Comparison of ENCODE assay signal across 8 mouse cellular contexts in genomic region chr11:85353819-85354218, GRCm38 (mm10). TPM values are rescaled to one million over a fixed set of nuclear protein-coding genes. Genes with fewer than 3 reads are reported as not detected.
DNase-seq lines count a peak whose midpoint lies in the region; ATAC-seq and TF ChIP-seq lines count a peak whose summit lies in the region.

No protein-coding gene starts in this region.

- peaks cover 9% of the 10 kb centered on the region for H3K4me1 ChIP-seq in embryonic facial prominence, embryonic 13.5 days
- 0 out of 2 replicates have a peak, but pooled peaks cover 2% of the 10 kb centered on the region for H3K4me1 ChIP-seq in limb, embryonic 11.5 days (ENCODE audit: control insufficient read depth, insufficient read depth, low read length)
- peaks cover 12% of the 10 kb centered on the region for H3K4me1 ChIP-seq in neural tube, embryonic 13.5 days (replicated peaks)

- peak overlapping the region; percentile 91 for H3K27ac ChIP-seq in layer of hippocampus, adult 2 months
- H3K27ac ChIP-seq in embryonic facial prominence, embryonic 13.5 days, result peak overlapping the region; percentile 44
- no peak overlapping the region for H3K27ac ChIP-seq in limb, embryonic 11.5 days (replicated peaks; ENCODE audit: low read depth, low read length)
- H3K27ac ChIP-seq in neural tube, embryonic 13.5 days (replicated peaks), result no peak overlapping the region

- H3K9me3 ChIP-seq in embryonic facial prominence, embryonic 13.5 days, result no peaks in the 10 kb centered on the region
- H3K9me3 ChIP-seq in limb, embryonic 11.5 days (ENCODE audit: control insufficient read depth, low read length), result no peaks in the 10 kb centered on the region
- H3K9me3 ChIP-seq in neural tube, embryonic 13.5 days, result no peaks in the 10 kb centered on the region

- peak overlapping the region; percentile 83 for H3K9ac ChIP-seq in embryonic facial prominence, embryonic 13.5 days
- H3K9ac ChIP-seq in limb, embryonic 11.5 days (ENCODE audit: low read length), result no peak overlapping the region
- peak overlapping the region; percentile 86 for H3K9ac ChIP-seq in neural tube, embryonic 13.5 days

- TF ChIP-seq CTCF in layer of hippocampus, adult 2 months (conservative IDR thresholded peaks at IDR 0.05), result no peak

- H3K4me3 ChIP-seq in layer of hippocampus, adult 2 months, result peak overlapping the region; percentile 86
- peak overlapping the region; percentile 68 for H3K4me3 ChIP-seq in embryonic facial prominence, embryonic 13.5 days
- peak overlapping the region; percentile 73 for H3K4me3 ChIP-seq in limb, embryonic 11.5 days (ENCODE audit: low read depth, low read length)
- peak overlapping the region; percentile 80 for H3K4me3 ChIP-seq in neural tube, embryonic 13.5 days

- ATAC-seq in embryonic facial prominence, embryonic 13.5 days (ENCODE audit: insufficient number of reproducible peaks, insufficient read depth, low FRiP score, low TSS enrichment, low read depth), result no peak
- no peak for ATAC-seq in limb, embryonic 11.5 days (ENCODE audit: insufficient number of reproducible peaks, low FRiP score, low TSS enrichment, low read depth)
- no peak for ATAC-seq in neural tube, embryonic 13.5 days (ENCODE audit: low read depth)

- H3K27me3 ChIP-seq in embryonic facial prominence, embryonic 13.5 days, result no peaks in the 10 kb centered on the region
- no peaks in the 10 kb centered on the region for H3K27me3 ChIP-seq in limb, embryonic 11.5 days (ENCODE audit: control insufficient read depth, insufficient read depth, low read length)
- H3K27me3 ChIP-seq in neural tube, embryonic 13.5 days, result no peaks in the 10 kb centered on the region

- peak overlapping the region; percentile 85 for H3K4me2 ChIP-seq in embryonic facial prominence, embryonic 13.5 days
- H3K4me2 ChIP-seq in limb, embryonic 11.5 days (ENCODE audit: low read depth, severe bottlenecking), result peak overlapping the region; percentile 57
- peak overlapping the region; percentile 90 for H3K4me2 ChIP-seq in neural tube, embryonic 13.5 days

- no peak for DNase-seq in layer of hippocampus, adult 2 months (ENCODE audit: low spot score in 2 of 2)
- DNase-seq in layer of hippocampus, postnatal 14 days (ENCODE audit: low spot score in 2 of 2), result no peak
- no peak for DNase-seq in limb, embryonic 11.5 days (ENCODE audit: low spot score)
- DNase-seq in urinary bladder, postnatal 36 days (ENCODE audit: low spot score in 2 of 2), result no peak
- no peak for DNase-seq in gastrocnemius, postnatal 10 days
- no peak for DNase-seq in testis, postnatal 14 days (ENCODE audit: low spot score)

- H3K36me3 ChIP-seq in embryonic facial prominence, embryonic 13.5 days, result no peaks in the 10 kb centered on the region; the same call in 1 of the 2 replicates
- no peaks in the 10 kb centered on the region for H3K36me3 ChIP-seq in limb, embryonic 11.5 days (ENCODE audit: control insufficient read depth, insufficient read depth, low read length)
- peaks cover 17% of the 10 kb centered on the region for H3K36me3 ChIP-seq in neural tube, embryonic 13.5 days

- WGBS in embryonic facial prominence, embryonic 13.5 days, result 59% methylated on average over 4 of the region's 4 CpGs
- WGBS in limb, embryonic 11.5 days, result 73% methylated on average over 4 of the region's 4 CpGs
- WGBS in neural tube, embryonic 13.5 days, result 82% methylated on average over 4 of the region's 4 CpGs

RNA-seq across cellular contexts. Expression of gene Bcas3, which starts 0.9 kb away (rescaled TPM):
- 10 to 100 TPM; 67.6 to 75.1 TPM for total RNA-seq in layer of hippocampus, adult 2 months (2021)
- 10 to 100 TPM; 53.6 to 56.1 TPM for total RNA-seq in layer of hippocampus, postnatal 14 days (2021)
- polyA plus RNA-seq in embryonic facial prominence, embryonic 13.5 days (2015; fragmentation: Nextera tagmentation; extraction: Ambion mirVana), result 28.6 and 33.1 TPM in 2 replicates
- 34.0 and 37.4 TPM in 2 replicates for polyA plus RNA-seq in limb, embryonic 11.5 days (2014; fragmentation: Nextera tagmentation; extraction: Ambion mirVana)
- 37.7 and 37.8 TPM in 2 replicates for polyA plus RNA-seq in neural tube, embryonic 13.5 days (2015; fragmentation: Nextera tagmentation; extraction: Ambion mirVana)
- 10 to 100 TPM; 21.5 to 26.8 TPM for total RNA-seq in gastrocnemius, postnatal 10 days (2021)

RNA-seq across cellular contexts. Expression of gene Ppm1d, which starts 42.8 kb away (rescaled TPM):
- 10 to 100 TPM; 13.6 to 16.3 TPM for total RNA-seq in layer of hippocampus, adult 2 months (2021)
- total RNA-seq in layer of hippocampus, postnatal 14 days (2021), result 10 to 100 TPM; 15.3 to 15.4 TPM
- polyA plus RNA-seq in embryonic facial prominence, embryonic 13.5 days (2015; fragmentation: Nextera tagmentation; extraction: Ambion mirVana), result 17.2 and 19.5 TPM in 2 replicates
- 25.7 and 28.1 TPM in 2 replicates for polyA plus RNA-seq in limb, embryonic 11.5 days (2014; fragmentation: Nextera tagmentation; extraction: Ambion mirVana)
- 20.0 and 22.4 TPM in 2 replicates for polyA plus RNA-seq in neural tube, embryonic 13.5 days (2015; fragmentation: Nextera tagmentation; extraction: Ambion mirVana)
- 10 to 100 TPM in 1 of 2 experiments, 1 to 10 TPM in 1; 8.9 to 10.0 TPM for total RNA-seq in gastrocnemius, postnatal 10 days (2021)

Comparison
In these comparisons a context has a peak if more than half of its experiments do, and no peak if none do; other contexts are left out.
1. H3K27ac ChIP-seq: peak in layer of hippocampus, adult 2 months (single experiment) and embryonic facial prominence, embryonic 13.5 days (single experiment); none in limb, embryonic 11.5 days (single experiment) and neural tube, embryonic 13.5 days (single experiment).
2. Peak in every context shown above with its lines, with median percentiles within 50 percentile points of each other: H3K4me3 ChIP-seq and H3K4me2 ChIP-seq.